Mouse (Mus musculus): ENCODE measurements around the gene Brd2. TPM values are rescaled to one million over a fixed set of nuclear protein-coding genes. Genes with fewer than 3 reads are reported as not detected.
"Not testable (repeated sequence)": the region's sequence is repeated elsewhere in the genome, so short reads cannot be mapped to it uniquely, and the experiment has no call there.

The Brd2 gene
- total RNA-seq (2017) = 348 and 418 TPM in 2 replicates

DNA sequence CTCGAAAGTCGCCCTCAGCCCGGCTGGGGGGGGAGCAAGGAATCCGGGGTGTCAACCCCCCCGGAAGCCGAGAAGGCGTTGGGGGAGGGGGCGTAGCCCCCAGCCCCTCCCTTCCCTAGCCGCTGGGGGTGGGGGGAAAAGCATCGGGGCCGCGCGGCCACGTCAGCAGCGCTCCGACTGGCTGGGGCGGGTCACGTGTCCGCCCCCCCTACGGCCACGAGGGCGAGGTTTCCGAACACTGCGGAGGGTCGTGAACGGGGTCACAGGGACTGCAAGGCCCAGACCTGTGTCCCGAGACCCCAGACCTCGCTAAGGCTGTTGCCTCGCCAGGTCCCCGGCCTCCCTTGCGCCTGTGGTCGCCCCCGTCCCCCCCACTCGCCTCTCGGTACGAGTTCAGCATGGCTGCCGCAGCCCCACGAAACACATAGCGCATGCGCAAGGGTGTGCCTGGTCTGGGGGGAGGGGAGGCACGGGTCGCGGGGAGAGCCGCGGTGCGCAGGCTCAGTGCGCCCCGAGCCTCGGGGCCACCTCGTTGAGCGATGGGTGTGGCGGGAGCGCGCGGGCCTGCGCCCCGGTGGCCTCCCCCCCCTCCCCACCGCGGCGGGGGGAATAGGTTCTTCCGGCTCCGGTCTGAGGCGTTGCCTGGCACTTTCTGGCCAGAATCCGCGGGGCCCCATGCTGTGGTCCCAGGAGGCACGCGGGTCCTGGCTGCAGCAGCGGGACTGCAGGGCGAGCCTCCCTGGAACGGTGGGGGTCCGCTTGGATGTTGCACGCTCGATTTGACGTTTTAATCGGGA, at the start of gene Brd2:
Gene Brd2 (minus strand): TSS at position 447 of the 797 bp plus-strand sequence.
- peak; percentile 14 to 34 for ATAC-seq (replicated peaks in 1 of 2; ENCODE audit: insufficient read depth in 1 of 2, low FRiP score in 2 of 2, low TSS enrichment in 1 of 2, low read depth in 1 of 2, poor library complexity in 2 of 2, severe bottlenecking in 2 of 2)

GRCm38 (mm10) chr17:34170877-34171498, 48.6 kb upstream of the Brd2 start:
- peak; percentile 81 to 84 for ATAC-seq (replicated peaks in 1 of 2; ENCODE audit: insufficient read depth in 1 of 2, low FRiP score in 2 of 2, low TSS enrichment in 1 of 2, low read depth in 1 of 2, poor library complexity in 2 of 2, severe bottlenecking in 2 of 2)

GRCm38 (mm10) chr17:34170487-34170876, 48.0 kb upstream of the Brd2 start:
- no peak for ATAC-seq (replicated peaks in 1 of 2; ENCODE audit: insufficient read depth in 1 of 2, low FRiP score in 2 of 2, low TSS enrichment in 1 of 2, low read depth in 1 of 2, poor library complexity in 2 of 2, severe bottlenecking in 2 of 2)

DNA sequence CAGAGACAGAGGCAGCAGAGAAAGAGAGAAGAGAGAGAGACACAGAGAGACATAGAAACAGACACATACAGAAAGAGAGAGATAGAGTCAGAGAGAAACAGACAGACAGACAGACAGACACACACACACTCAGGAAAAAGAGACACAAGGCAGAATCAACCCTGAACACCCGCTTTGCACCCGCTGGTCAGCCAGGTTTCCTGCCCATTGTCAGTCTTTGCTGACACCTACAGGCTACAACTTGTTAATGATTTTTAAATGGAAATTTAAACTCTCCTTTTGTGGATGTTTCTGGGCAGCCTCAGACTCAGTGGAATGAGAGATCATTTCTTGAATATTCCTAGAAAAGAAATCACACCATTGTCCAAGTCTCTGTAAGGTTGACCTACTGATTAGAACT, 46.8 kb upstream of the Brd2 start:
- peak in 1 of 2 experiments; percentile 38; a peak in 2 of 4 replicates for ATAC-seq (replicated peaks in 1 of 2; ENCODE audit: insufficient read depth in 1 of 2, low FRiP score in 2 of 2, low TSS enrichment in 1 of 2, low read depth in 1 of 2, poor library complexity in 2 of 2, severe bottlenecking in 2 of 2)

DNA sequence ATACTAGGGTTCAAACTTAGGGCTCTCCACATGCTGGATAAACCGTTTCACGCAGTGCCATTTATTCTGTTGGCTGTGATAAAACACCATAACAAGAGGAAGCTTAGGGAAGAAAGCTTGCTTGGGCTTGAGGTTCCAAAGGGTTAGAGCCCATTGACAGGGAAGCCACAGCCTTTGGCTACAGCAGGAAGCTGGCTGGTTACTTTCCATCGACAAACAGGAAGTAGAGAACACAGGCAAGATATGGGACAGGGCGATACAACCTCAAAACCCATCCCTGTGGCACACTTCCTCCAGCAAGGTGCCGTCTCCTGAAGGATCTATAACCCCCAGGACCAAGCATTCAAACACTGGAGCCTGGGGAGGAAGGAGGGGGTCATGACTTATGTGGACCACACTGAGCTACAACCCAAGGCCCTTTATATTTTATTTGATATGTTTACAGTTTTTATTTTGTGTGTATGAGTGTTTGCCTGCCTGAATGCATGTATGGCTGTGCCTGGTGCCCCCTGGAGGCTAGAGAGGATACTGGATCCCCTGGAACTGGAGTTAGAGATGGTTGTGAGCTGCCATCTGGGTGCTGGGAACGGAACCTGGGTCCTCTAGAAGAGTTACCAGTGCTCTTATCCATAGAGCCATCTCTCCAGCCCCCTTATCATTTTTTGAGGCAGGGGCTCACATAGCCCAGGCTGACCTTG, 42.7 kb upstream of the Brd2 start:
- peak; percentile 59 to 75 for ATAC-seq (replicated peaks in 1 of 2; ENCODE audit: insufficient read depth in 1 of 2, low FRiP score in 2 of 2, low TSS enrichment in 1 of 2, low read depth in 1 of 2, poor library complexity in 2 of 2, severe bottlenecking in 2 of 2)

DNA sequence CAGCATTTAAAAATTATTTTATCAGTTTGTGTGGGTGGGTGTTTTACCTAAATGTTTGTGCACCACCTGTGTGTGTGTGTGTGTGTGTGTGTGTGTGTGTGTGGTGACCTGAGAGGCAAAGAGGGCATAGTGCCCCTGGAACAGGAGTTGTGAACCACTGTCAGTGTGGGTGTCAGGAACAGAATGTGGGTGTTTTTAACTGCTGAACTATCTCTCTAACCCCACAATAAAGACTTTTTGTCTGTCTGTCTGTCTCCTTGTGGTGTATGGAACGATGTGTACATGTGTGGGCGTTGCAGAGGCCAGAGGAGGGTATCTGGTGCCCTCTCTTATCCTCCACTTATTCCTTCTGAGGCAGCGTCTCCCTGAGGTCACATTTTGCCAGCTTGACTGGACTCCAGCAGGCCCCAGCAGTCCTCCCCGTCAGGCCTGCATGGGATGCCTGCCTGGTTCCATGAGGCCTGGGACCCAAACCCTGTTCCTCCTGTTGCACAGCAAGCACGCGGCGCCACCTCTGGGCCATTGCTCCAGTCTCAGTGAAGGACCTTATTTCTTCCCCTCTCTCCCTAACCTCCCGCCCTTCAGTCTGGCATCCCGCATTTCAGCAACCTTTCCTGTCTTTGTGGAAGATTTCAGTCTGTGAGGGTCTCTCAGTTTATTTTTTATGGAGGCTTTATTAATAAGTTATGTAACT, 41.9 kb upstream of the Brd2 start:
- ATAC-seq (replicated peaks in 1 of 2; ENCODE audit: insufficient read depth in 1 of 2, low FRiP score in 2 of 2, low TSS enrichment in 1 of 2, low read depth in 1 of 2, poor library complexity in 2 of 2, severe bottlenecking in 2 of 2) = peak in 1 of 2 experiments; percentile 39; a peak in 2 of 4 replicates

- no peak for ATAC-seq (replicated peaks in 1 of 2; ENCODE audit: insufficient read depth in 1 of 2, low FRiP score in 2 of 2, low TSS enrichment in 1 of 2, low read depth in 1 of 2, poor library complexity in 2 of 2, severe bottlenecking in 2 of 2)
Observed at GRCm38 (mm10) chr17:34155534-34155933, 33.1 kb upstream of the Brd2 start.

GRCm38 (mm10) chr17:34152923-34153322, 30.5 kb upstream of the Brd2 start, which contains the start of gene H2-DMb1:
TSS of gene H2-DMb1 (plus strand) at chr17:34153072.
- ATAC-seq (replicated peaks in 1 of 2; ENCODE audit: insufficient read depth in 1 of 2, low FRiP score in 2 of 2, low TSS enrichment in 1 of 2, low read depth in 1 of 2, poor library complexity in 2 of 2, severe bottlenecking in 2 of 2) = peak; percentile 79 to 84

GRCm38 (mm10) chr17:34144960-34145371, 22.5 kb upstream of the Brd2 start:
- no peak for ATAC-seq (replicated peaks in 1 of 2; ENCODE audit: insufficient read depth in 1 of 2, low FRiP score in 2 of 2, low TSS enrichment in 1 of 2, low read depth in 1 of 2, poor library complexity in 2 of 2, severe bottlenecking in 2 of 2)

DNA sequence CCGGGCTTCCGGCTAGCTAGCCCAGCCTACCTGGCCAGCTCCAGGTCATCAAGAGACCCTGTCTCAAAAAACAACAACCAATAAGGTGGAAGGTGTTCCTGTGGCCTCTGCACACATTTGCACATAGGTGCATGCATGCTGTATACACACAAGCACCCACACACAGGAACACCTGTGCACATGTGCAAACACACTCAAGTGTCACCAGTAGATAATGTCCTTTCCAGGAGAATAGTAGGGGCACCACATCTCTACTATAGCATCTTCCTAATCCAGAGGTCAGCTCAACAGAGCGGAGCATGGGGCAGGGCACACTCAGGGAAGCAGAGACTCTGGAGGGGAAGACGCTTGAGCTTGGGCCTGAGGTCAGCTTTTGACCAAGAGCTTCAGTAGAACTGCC, 21.8 kb upstream of the Brd2 start:
- not testable (repeated sequence) for ATAC-seq (replicated peaks in 1 of 2; ENCODE audit: insufficient read depth in 1 of 2, low FRiP score in 2 of 2, low TSS enrichment in 1 of 2, low read depth in 1 of 2, poor library complexity in 2 of 2, severe bottlenecking in 2 of 2)

DNA sequence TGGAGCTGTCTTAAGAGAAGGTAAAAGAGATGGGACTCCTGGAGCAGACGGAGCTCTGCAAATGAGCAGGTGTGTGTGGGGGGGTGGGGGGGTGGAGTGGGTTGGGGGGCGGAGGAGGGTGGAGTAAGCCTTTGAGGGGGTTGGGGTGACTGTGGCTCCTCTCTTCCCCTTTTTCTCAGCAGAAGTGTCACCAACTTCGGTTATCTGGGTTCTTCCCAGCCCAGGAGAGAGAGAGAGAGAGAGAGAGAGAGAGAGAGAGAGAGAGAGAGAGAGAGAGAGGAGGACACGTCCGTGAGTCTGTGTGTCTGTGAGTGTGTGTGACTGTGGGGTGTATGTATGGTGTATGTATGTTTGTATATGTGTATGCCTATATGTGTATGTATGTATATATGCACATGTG, 21.0 kb upstream of the Brd2 start:
- no peak for ATAC-seq (replicated peaks in 1 of 2; ENCODE audit: insufficient read depth in 1 of 2, low FRiP score in 2 of 2, low TSS enrichment in 1 of 2, low read depth in 1 of 2, poor library complexity in 2 of 2, severe bottlenecking in 2 of 2)

DNA sequence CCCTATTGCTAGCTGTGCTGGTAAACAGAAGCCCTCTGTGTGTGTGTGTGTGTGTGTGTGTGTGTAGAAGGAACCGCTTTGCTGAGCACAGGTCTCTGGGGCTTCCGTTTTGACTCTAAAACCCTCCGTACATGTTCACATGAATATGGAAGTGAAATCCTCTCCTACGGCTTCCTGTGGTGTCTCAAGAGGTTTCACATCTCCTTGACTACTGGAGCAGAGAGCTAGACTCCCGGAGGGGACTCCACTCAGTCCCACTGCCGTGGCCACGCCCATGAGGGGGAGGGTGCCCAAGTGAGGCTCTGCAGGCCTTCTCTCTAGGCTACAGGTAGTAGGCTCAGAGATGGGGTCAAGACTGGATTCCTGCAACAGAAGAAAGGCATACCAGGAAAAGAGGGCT, 20.6 kb upstream of the Brd2 start, which contains the start of gene H2-DMb2:
Gene H2-DMb2 (plus strand): TSS at position 275 of the 400 bp plus-strand sequence.
- ATAC-seq (replicated peaks in 1 of 2; ENCODE audit: insufficient read depth in 1 of 2, low FRiP score in 2 of 2, low TSS enrichment in 1 of 2, low read depth in 1 of 2, poor library complexity in 2 of 2, severe bottlenecking in 2 of 2) = peak; percentile 77 to 85

GRCm38 (mm10) chr17:34142456-34143010, 20.1 kb upstream of the Brd2 start:
- ATAC-seq (replicated peaks in 1 of 2; ENCODE audit: insufficient read depth in 1 of 2, low FRiP score in 2 of 2, low TSS enrichment in 1 of 2, low read depth in 1 of 2, poor library complexity in 2 of 2, severe bottlenecking in 2 of 2) = peak in 1 of 2 experiments; percentile 18; a peak in 3 of 4 replicates

GRCm38 (mm10) chr17:34141448-34141847, 19.0 kb upstream of the Brd2 start:
- ATAC-seq (replicated peaks in 1 of 2; ENCODE audit: insufficient read depth in 1 of 2, low FRiP score in 2 of 2, low TSS enrichment in 1 of 2, low read depth in 1 of 2, poor library complexity in 2 of 2, severe bottlenecking in 2 of 2) = 0 out of 4 replicates have a peak, but pooled peaks of 1 of the 2 experiments have one; percentile 18

- ATAC-seq (replicated peaks in 1 of 2; ENCODE audit: insufficient read depth in 1 of 2, low FRiP score in 2 of 2, low TSS enrichment in 1 of 2, low read depth in 1 of 2, poor library complexity in 2 of 2, severe bottlenecking in 2 of 2) = no peak
Observed at GRCm38 (mm10) chr17:34140240-34140639, 17.8 kb upstream of the Brd2 start.

GRCm38 (mm10) chr17:34139416-34139815, 17.0 kb upstream of the Brd2 start:
- ATAC-seq (replicated peaks in 1 of 2; ENCODE audit: insufficient read depth in 1 of 2, low FRiP score in 2 of 2, low TSS enrichment in 1 of 2, low read depth in 1 of 2, poor library complexity in 2 of 2, severe bottlenecking in 2 of 2) = no peak

DNA sequence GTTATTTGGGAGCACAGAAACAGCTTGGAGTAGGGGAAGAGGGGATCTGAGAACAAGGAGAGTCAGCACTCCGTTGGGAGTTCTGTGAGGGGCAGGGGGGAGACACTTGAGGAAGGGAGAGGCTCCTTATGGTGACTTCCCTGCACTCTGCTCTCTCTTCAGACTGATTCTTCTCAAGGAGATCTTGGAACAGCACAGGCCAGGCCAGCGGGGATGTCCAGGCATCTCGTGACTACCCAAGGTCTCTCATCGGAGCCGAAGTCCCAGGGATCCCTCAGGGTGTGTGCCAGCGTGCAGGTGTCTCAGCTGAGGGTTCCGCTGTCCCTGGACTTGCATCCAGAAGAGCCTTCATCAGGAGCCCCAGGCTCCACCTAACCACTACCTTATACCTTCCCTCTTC, 16.2 kb upstream of the Brd2 start:
- no peak for ATAC-seq (replicated peaks in 1 of 2; ENCODE audit: insufficient read depth in 1 of 2, low FRiP score in 2 of 2, low TSS enrichment in 1 of 2, low read depth in 1 of 2, poor library complexity in 2 of 2, severe bottlenecking in 2 of 2)

Data from hematopoietic stem cell, adult 5-6 weeks (primary cell).